Mouse (Mus musculus) liver, postnatal 0 days (tissue): ENCODE measurements at regions not wholly inside any gene's neighbourhood (a gene's known extent, or its start where the extent isn't known, plus 50 kb on each side); places are given as distances from the start of the nearest gene placed in this dataset.

Experiments used
- ATAC-seq: fragments of 200-750 bp; cut with Nextera tagmentation; 2 replicates; pipeline ENCODE4 v1.8.0; 2017; ENCODE audit warnings: mild to moderate bottlenecking, moderate library complexity
- DNase-seq: peaks from one replicate; pipeline ENCODE4 v3.0.0-alpha.2; 2016
- H3K27ac ChIP-seq: fragments of 300-500 bp; sonication (generic); 2 replicates; pipeline ENCODE4 v1.5.1; 2014; ENCODE audit warnings: antibody characterized with exemption, moderate library complexity, mild to moderate bottlenecking, low read depth
- H3K27me3 ChIP-seq: fragments of 300-500 bp; sonication (generic); 2 replicates; pipeline ENCODE4 v1.6.1; 2014; ENCODE audit warnings: low read length, control low read depth, mixed read lengths; ENCODE audit not compliant: insufficient read depth
- H3K36me3 ChIP-seq: fragments of 300-500 bp; sonication (generic); replicated peaks from 2 replicates; pipeline ENCODE4 v1.6.1; 2014; ENCODE audit warnings: mild to moderate bottlenecking, control low read depth, low read length, moderate library complexity, mixed read lengths; ENCODE audit not compliant: insufficient read depth
- H3K4me1 ChIP-seq: fragments of 300-500 bp; sonication (generic); 2 replicates; pipeline ENCODE4 v1.6.1; 2014; ENCODE audit warnings: antibody characterized with exemption, mild to moderate bottlenecking, control low read depth; ENCODE audit not compliant: insufficient read depth
- H3K4me2 ChIP-seq: fragments of 300-500 bp; sonication (generic); 2 replicates; pipeline ENCODE4 v1.6.1; 2014; ENCODE audit warnings: low read depth, mild to moderate bottlenecking, low read length, moderate library complexity, mixed read lengths
- H3K4me3 ChIP-seq: fragments of 300-500 bp; sonication (generic); 2 replicates; pipeline ENCODE4 v1.5.1; 2014; ENCODE audit warnings: low read depth, low read length
- H3K9ac ChIP-seq: fragments of 300-500 bp; sonication (generic); replicated peaks from 2 replicates; pipeline ENCODE4 v1.6.1; 2014; ENCODE audit warnings: mild to moderate bottlenecking, moderate library complexity
- H3K9me3 ChIP-seq: fragments of 300-500 bp; sonication (generic); 2 replicates; pipeline ENCODE4 v1.6.1; 2016; ENCODE audit warnings: mild to moderate bottlenecking, control low read depth, low read length, mixed read lengths
- CTCF ChIP-seq: sonication (generic); IDR thresholded peaks from 2 replicates; pipeline ENCODE4 v1.5.1; 2016; ENCODE audit warnings: antibody characterized with exemption, low read depth
- EP300 ChIP-seq: IDR thresholded peaks from 2 replicates; pipeline ENCODE4 v1.6.1; 2016; ENCODE audit warnings: antibody characterized with exemption, low read depth, mild to moderate bottlenecking
- WGBS: fragments of 180-500 bp; shearing (Covaris S2); extraction: QIAGEN DNeasy Blood & Tissue Kit; methylation state at CpG from one replicate; pipeline ENCODE4 v1.1.7; 2014; ENCODE audit not compliant: insufficient replicate concordance; 5-methylcytosine and 5-hydroxymethylcytosine counted together

DNA sequence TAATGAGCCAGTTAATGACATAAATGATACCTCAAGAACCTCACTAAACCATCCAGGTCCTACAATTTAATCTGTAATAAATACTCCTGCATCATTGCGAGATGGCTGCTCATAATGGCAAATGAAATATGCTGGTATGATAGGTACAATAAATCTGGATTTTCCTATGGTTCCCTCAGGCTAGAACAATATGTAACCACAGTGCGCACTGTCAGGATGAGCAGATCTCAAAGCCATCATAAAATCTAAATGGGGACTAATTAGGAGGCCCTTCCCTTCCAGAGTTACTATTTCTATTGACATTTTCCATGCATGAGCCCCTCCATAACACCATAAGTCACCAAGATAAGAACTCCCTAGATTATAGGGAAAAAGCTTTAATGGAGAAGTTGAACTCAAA, 379.8 kb downstream of the Gpd2 start:
- no peak overlapping the region for H3K4me2 ChIP-seq
- no peaks in the 10 kb centered on the region for H3K36me3 ChIP-seq
- no peak overlapping the region for H3K9ac ChIP-seq
- WGBS, result 80% methylated on average over 2 of the region's 2 CpGs
- no peaks in the 10 kb centered on the region for H3K4me1 ChIP-seq
- no peak overlapping the region for H3K27ac ChIP-seq
- H3K9me3 ChIP-seq, result no peaks in the 10 kb centered on the region
- ATAC-seq, result no peak
- DNase-seq, result no peak
- H3K4me3 ChIP-seq, result no peak overlapping the region
- no peak for TF ChIP-seq EP300
- no peak for TF ChIP-seq CTCF
- H3K27me3 ChIP-seq, result no peaks in the 10 kb centered on the region

GRCm38 (mm10) chr2:57644117-57644516, 353.6 kb upstream of the Galnt5 start:
- Histone ChIP-seq H3K4me1 (no peaks in the 10 kb centered on the region), H3K9me3 (no peaks in the 10 kb centered on the region), H3K27ac (no peak overlapping the region), H3K4me3 (no peak overlapping the region), H3K9ac (no peak overlapping the region), H3K36me3 (no peaks in the 10 kb centered on the region), H3K4me2 (no peak overlapping the region), H3K27me3 (no peaks in the 10 kb centered on the region)
- no peak for DNase-seq
- WGBS, result 44% methylated on average over 2 of the region's 2 CpGs
- no peak for TF ChIP-seq EP300
- ATAC-seq, result no peak

- H3K4me1 ChIP-seq, result no peaks in the 10 kb centered on the region
- WGBS, result 59% methylated on average over 2 of the region's 2 CpGs
- DNase-seq (no peak), ATAC-seq (no peak)
- H3K4me3 ChIP-seq, result no peak overlapping the region
- H3K9me3 ChIP-seq, result no peaks in the 10 kb centered on the region
- H3K27me3 ChIP-seq, result no peaks in the 10 kb centered on the region
- H3K27ac ChIP-seq, result no peak overlapping the region
- H3K4me2 ChIP-seq, result no peak overlapping the region
- no peak overlapping the region for H3K9ac ChIP-seq
- TF ChIP-seq EP300, result no peak
- no peak for TF ChIP-seq CTCF
- H3K36me3 ChIP-seq, result no peaks in the 10 kb centered on the region
Measured at GRCm38 (mm10) chr2:57644541-57644940, 353.1 kb upstream of the Galnt5 start.

- Histone ChIP-seq H3K9me3 (no peaks in the 10 kb centered on the region), H3K9ac (no peak overlapping the region), H3K27me3 (no peaks in the 10 kb centered on the region), H3K4me1 (no peaks in the 10 kb centered on the region), H3K4me2 (no peak overlapping the region), H3K27ac (no peak overlapping the region), H3K4me3 (no peak overlapping the region), H3K36me3 (no peaks in the 10 kb centered on the region)
- WGBS, result 54% methylated on average over 4 of the region's 4 CpGs
- no peak for ATAC-seq
- DNase-seq, result no peak
- no peak for TF ChIP-seq CTCF
- no peak for TF ChIP-seq EP300
Measured at GRCm38 (mm10) chr2:57649002-57649401, 348.7 kb upstream of the Galnt5 start.

GRCm38 (mm10) chr2:57657409-57657808, 340.3 kb upstream of the Galnt5 start:
- no peaks in the 10 kb centered on the region for H3K36me3 ChIP-seq
- no peak overlapping the region for H3K4me2 ChIP-seq
- no peak for TF ChIP-seq EP300
- no peak for TF ChIP-seq CTCF
- H3K9ac ChIP-seq, result no peak overlapping the region
- DNase-seq (no peak), ATAC-seq (no peak)
- H3K27ac ChIP-seq, result no peak overlapping the region
- H3K27me3 ChIP-seq, result no peaks in the 10 kb centered on the region
- H3K4me1 ChIP-seq, result no peaks in the 10 kb centered on the region
- 69% methylated on average over 4 of the region's 4 CpGs for WGBS
- H3K4me3 ChIP-seq, result no peak overlapping the region
- no peaks in the 10 kb centered on the region for H3K9me3 ChIP-seq

- no peaks in the 10 kb centered on the region for H3K27me3 ChIP-seq
- WGBS, result 15% methylated on average over 1 of the region's 1 CpGs
- no peak overlapping the region for H3K4me3 ChIP-seq
- DNase-seq (no peak), ATAC-seq (no peak)
- H3K4me2 ChIP-seq, result no peak overlapping the region
- TF ChIP-seq EP300 (no peak), CTCF (no peak)
- no peaks in the 10 kb centered on the region for H3K36me3 ChIP-seq
- no peak overlapping the region for H3K9ac ChIP-seq
- no peaks in the 10 kb centered on the region for H3K4me1 ChIP-seq
- H3K9me3 ChIP-seq, result no peaks in the 10 kb centered on the region
- H3K27ac ChIP-seq, result no peak overlapping the region
Measured at GRCm38 (mm10) chr2:57661838-57662237, 335.8 kb upstream of the Galnt5 start.

GRCm38 (mm10) chr2:57672007-57672643, 325.6 kb upstream of the Galnt5 start:
- H3K36me3 ChIP-seq, result no peaks in the 10 kb centered on the region
- H3K9ac ChIP-seq, result no peak overlapping the region
- H3K27ac ChIP-seq, result no peak overlapping the region
- no peak overlapping the region for H3K4me3 ChIP-seq
- no peak for ATAC-seq
- H3K4me1 ChIP-seq, result no peaks in the 10 kb centered on the region
- H3K27me3 ChIP-seq, result no peaks in the 10 kb centered on the region
- no peak for DNase-seq
- WGBS, result 70% methylated on average over 3 of the region's 3 CpGs
- TF ChIP-seq CTCF, result no peak
- no peak for TF ChIP-seq EP300
- no peaks in the 10 kb centered on the region for H3K9me3 ChIP-seq
- no peak overlapping the region for H3K4me2 ChIP-seq
